Mouse (Mus musculus) inflammation-experienced regulatory T-cells, adult 6 months (primary cell): ENCODE measurements around the gene BC048562. TPM values are rescaled to one million over a fixed set of nuclear protein-coding genes. Genes with fewer than 3 reads are reported as not detected.

Source experiments
- ATAC-seq: one replicate; pipeline ENCODE4 v1.8.0; 2017
- polyA plus RNA-seq, 3 experiments: library from polyadenylated mRNA; unstranded; fragments of 100-300 nt; shearing (Covaris generic); gene quantifications; one replicate each; pipeline ENCODE4 v1.2.1; 2017

Gene BC048562
- polyA plus RNA-seq: not detected

DNA sequence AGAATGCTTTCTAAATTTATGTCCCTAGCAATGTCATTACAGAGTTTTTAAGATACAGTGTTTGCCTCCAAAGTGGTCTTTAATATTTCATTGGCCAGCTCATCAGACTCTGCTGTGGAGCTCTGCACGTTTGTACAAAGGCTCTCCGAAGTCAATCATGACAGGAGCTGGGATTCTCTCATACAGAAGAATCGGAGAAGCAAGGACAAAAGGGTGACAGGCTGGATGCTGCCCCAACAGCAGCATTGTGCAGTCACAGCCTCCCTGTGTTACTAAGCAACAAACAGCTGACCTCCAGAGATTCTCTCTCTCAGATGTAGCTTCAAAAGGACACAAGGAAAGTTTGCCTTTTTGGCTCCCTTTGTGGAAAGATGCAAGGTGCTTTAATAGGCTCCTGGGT lies at the start of gene BC048562:
Gene BC048562, plus strand, starts transcription at position 301 of the 400 bp plus-strand sequence.
- ATAC-seq: no peak

GRCm38 (mm10) chr9:108386816-108387215 lies 49.5 kb upstream of the BC048562 start:
- no peak for ATAC-seq

DNA sequence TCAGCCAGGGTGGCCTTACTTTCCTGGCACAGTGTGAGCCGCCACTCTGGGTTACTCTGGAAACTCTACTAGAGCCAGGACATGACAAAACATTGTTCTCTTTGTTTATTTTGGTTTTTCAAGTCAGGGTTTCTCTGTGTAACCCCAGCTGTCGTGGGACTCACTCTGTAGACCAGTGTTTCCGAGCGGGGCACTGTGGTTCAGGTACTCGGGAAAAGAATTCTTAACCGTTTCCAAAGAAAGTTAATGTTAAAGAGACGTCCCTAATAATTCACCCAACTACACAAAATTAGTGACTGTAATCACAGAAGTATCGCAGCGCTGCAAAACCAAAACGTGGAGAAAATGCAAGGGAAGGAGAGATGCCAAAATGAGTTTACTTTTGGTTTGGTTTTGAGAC lies 47.7 kb upstream of the BC048562 start:
- ATAC-seq: no peak

GRCm38 (mm10) chr9:108389220-108389619 lies 47.1 kb upstream of the BC048562 start:
- no peak for ATAC-seq

GRCm38 (mm10) chr9:108392676-108393075 lies 43.6 kb upstream of the BC048562 start, which contains the start of gene 1700102P08Rik:
1700102P08Rik (plus strand) TSS chr9:108392805.
- no peak for ATAC-seq

DNA sequence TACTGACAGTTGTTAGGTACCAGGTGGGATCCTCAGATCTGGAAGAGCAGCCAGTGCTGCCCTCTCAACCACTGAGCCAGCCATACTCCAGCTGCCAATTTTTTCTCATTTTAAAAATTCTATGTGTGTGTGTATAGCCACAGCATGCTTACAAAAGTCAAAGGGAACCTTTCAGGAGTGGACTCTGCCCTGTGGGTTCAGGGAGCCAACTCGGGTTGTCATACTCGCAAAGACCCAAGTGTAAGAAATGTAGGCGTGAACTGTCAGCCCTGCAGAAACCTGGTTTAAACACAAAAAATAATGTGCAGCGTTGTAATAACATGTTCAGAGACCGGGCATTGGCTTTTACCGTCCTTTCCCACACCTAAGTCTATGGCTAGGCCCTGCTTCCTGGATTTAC lies 42.1 kb upstream of the BC048562 start:
- no peak for ATAC-seq

DNA sequence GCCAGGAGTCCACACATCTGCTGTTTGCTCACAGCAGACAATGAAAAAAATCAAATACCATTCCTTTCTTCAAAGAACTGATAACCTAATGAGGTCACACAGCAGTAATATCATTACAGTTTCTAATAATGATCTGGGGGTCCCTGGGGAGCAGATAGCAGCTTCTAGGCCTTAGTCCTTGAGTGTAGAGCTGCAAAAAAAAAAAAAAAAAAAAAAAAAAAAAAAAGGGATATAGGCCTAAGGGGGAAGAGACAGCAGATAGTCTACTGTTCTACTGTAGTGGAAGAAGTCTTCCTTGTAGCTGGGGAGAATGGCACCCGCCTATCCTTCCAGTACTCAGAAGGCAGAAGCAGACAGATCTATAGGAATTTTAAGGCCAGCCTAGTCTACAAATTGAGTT lies 40.9 kb upstream of the BC048562 start:
- no peak for ATAC-seq

- no peak for ATAC-seq
These were observed 38.0 kb upstream of the BC048562 start for GRCm38 (mm10) chr9:108398324-108398723.

- ATAC-seq: no peak
These were observed 34.9 kb upstream of the BC048562 start for GRCm38 (mm10) chr9:108401186-108401960.

DNA sequence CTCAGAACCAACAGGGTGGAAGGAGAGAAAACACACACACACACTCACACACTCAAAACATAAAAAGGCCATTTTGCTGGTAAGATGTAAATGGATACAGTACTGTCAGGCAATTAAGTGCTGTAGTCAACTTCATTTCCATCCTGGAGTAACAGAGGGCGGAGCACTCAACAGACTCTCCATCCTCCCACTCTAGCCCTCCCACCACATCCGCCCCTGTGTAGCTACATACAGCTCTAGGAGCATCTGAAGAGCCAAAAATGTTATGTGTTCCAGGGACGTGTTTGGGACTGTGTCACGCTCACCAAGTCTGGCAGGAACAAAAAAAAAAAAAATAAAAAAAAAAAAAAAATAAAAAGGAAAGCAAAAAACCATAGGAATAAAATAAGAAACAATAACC lies 33.2 kb upstream of the BC048562 start:
- ATAC-seq: no peak

- no peak for ATAC-seq
These were observed 31.8 kb upstream of the BC048562 start for GRCm38 (mm10) chr9:108404451-108404850.

DNA sequence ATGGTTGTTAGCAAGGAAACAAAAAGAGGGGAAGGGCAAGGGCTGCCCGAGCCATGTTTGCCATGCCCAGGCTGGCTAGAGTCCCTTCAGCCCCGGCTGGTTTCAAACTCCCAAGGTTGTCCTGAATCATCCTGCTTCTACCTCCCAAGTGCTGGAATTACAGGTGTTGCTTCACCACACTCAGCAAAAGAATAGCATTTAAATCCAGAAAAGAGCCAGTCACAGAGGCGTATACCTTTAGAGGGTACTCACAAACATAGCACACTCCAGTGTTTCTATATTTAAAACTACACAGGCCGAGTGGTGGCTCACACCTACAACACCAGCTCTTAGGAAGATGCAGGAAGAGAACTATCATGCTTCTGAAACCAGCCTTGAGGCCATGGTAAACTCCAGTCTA lies 26.7 kb upstream of the BC048562 start:
- ATAC-seq: no peak

DNA sequence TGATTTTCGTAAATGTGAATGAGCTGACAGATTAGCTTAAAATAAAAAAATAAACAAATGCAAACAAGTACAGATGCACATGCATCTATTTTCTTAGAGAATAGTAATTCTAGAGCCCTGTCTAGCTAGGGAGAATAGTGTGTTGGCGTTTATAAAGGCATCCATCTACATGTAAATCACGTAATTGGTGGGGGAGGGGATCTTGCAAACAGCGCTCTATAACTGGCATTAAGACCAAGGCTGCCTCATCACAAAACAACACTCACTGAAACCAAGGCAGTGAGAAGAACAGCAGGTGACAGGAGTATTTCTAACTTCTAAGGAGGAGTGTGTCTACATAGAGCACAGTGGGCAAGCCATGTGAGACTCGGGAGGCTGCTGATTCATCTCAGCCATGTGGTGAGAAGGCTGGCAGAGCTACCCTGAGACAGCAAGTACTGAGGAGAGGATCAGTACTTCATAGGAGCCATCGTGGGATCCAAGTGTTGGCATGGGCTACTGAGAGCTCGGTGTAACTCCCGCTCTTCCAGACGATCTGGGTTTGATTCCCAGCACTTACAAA lies 24.8 kb upstream of the BC048562 start:
- ATAC-seq: no peak

GRCm38 (mm10) chr9:108412221-108412620 lies 24.1 kb upstream of the BC048562 start:
- ATAC-seq: no peak

GRCm38 (mm10) chr9:108428384-108428783 lies 7.9 kb upstream of the BC048562 start, which contains the start of gene Ccdc36:
Ccdc36 (minus strand) TSS chr9:108428484.
- no peak for ATAC-seq

DNA sequence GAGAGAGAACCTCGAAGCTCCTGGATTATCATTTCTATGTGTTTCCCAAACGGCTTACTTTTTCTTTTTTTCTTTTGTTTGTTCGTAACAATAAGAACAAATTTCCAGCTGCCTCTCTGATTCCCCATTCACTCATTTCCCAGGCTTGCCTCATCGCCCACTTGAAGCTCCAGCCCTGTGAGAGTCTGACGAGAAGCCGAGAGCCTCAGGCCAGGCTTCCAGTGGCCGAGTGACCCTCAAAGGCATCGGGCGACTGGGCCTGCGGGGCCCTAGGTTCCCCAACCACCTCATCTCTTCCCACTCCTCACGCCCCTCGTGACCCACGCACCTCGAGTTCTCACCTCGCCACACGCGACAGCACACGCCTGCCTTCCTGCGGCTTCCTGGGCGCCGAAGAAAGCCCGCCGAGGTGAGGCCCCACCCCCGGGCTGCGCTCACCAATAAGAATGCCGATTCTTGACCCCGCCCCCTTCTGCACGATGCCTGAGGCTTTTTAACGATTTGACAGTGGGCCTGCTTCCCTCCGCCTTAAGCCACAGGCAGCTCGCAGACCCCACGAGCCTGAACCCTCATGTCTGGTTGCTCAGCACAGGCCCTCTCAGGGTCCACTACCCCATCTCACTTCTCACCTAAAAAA lies 4.7 kb upstream of the BC048562 start:
- ATAC-seq: no peak

DNA sequence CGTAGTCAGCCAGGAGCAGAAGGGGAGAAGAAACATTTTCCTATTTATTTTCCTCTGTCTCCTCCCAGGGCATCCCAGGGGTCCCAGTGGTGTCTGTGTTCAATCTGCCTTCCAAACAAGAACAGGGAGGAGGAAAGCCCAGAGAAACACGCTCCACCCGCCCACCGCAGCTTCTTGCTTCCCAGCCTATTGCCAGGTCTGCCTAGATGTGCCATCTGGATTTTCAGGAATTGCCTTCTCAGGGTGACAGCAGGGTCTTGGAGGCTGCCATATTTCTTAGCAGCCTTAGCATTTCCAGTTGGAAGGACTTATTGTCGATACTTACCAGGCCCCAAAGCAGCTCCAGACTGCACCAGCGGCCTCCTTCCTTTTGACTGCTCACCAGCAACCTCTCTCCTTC lies 2.9 kb downstream of the BC048562 start:
- ATAC-seq: no peak

DNA sequence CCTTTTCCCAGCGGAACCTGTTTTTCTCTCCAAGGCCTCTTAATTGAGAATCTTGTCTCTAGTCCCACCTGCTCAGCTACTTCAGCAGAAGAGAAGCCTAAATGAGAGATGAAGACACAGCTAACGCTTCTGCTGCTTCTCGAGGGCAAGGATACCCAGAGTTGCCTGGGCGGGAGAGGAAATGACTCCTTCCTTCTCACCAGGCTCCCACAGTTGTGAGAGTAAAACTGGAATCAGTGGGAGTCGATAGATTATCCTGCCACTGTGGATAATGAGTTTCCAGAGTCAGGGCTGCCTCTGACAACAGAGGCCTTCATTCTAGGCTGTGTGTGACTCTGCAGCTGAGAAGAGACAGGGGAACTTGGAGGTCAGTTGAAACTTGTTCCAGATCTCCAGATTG lies 4.2 kb downstream of the BC048562 start:
- ATAC-seq: no peak

DNA sequence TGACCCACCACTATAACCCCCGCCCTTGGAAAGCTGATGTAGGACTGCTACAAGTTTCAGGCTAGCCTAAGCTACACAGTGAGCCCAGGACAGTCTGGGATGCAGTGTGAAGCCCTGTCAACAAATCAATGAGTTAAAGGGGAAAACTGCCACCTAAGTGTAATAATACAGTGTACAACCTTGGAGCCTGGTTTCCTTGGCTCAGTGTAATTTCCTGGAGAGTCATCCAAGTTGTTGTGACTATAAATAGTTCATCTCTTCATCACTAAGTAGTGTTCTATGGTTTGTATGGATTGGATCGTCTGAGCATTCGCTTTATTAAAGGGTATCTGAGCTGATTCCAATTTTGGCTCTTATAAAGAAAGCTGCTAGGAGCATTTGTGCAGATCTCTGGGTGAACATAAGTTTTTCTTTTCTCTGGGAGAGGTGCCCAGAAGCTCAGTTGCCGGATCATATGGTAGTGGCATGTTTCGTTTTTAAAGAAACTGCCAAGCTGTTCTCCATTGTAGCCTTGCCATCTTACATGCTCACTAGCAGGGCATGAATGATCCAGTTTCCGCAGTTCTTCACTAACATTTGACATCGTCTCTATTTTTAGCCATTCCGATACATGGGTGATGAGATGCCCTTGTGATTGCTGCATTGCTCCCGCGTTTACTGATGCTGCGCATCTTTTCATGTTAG lies 5.1 kb downstream of the BC048562 start:
- no peak for ATAC-seq

GRCm38 (mm10) chr9:108445125-108445524 lies 8.8 kb downstream of the BC048562 start:
- no peak for ATAC-seq

DNA sequence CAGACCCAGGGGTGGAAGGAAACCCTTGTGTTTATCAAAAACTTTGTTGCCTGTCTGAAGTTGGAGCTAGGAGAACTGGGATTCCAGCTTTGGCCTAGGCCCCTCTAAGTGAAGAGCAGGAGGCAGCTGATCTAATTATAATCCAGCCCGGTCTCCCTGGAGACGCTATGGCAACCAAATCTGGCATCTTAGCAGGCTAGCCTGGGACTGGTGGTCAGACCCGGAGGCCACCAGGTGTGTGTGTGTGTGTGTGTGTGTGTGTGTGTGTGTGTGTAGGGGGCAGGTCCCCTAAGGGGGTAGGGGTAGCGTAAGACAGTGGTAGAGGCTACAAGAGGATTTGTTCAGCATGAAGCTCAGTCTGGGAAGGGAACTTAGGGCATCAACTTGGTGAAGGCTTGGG lies 13.6 kb downstream of the BC048562 start:
- ATAC-seq: no peak

- no peak for ATAC-seq
These were observed 14.2 kb downstream of the BC048562 start for GRCm38 (mm10) chr9:108450292-108451169.
